Mouse (Mus musculus) small intestine, adult 2 months (tissue): ENCODE measurements around the gene Rarg. TPM values are rescaled to one million over a fixed set of nuclear protein-coding genes. Genes with fewer than 3 reads are reported as not detected.
A peak's percentile ranks its signal among the peaks of the same experiment; 100 is the strongest.

ENCODE experiments used
- H3K27ac ChIP-seq: fragments of 200-500 bp; 2 replicates; pipeline ENCODE4 v1.5.1; 2012; ENCODE audit warnings: low read depth, low read length, control low read depth, inconsistent platforms; ENCODE audit not compliant: insufficient read depth
- H3K27me3 ChIP-seq: fragments of 200-500 bp; 2 replicates; pipeline ENCODE4 v1.6.1; 2012; ENCODE audit warnings: mild to moderate bottlenecking, moderate library complexity, low read length, inconsistent platforms; ENCODE audit not compliant: control insufficient read depth, insufficient read depth
- H3K36me3 ChIP-seq: fragments of 200-500 bp; 2 replicates; pipeline ENCODE4 v1.6.1; 2012; ENCODE audit warnings: mild to moderate bottlenecking, low read length, control low read depth, inconsistent platforms; ENCODE audit not compliant: control insufficient read depth, insufficient read depth
- H3K4me1 ChIP-seq: fragments of 200-500 bp; 2 replicates; pipeline ENCODE4 v1.6.1; 2012; ENCODE audit warnings: low read length, inconsistent platforms, mixed read lengths; ENCODE audit not compliant: control insufficient read depth, insufficient read depth, insufficient read length
- H3K4me3 ChIP-seq: fragments of 200-500 bp; 2 replicates; pipeline ENCODE4 v1.5.1; 2012; ENCODE audit warnings: low read depth, mild to moderate bottlenecking, control low read depth, inconsistent platforms, low read length, moderate library complexity
- CTCF ChIP-seq: fragments of 200-500 bp; IDR thresholded peaks from 2 replicates; pipeline ENCODE4 v1.5.1; 2012; ENCODE audit warnings: low read depth, mild to moderate bottlenecking, control low read depth, inconsistent platforms, low read length, moderate library complexity, mixed read lengths; ENCODE audit not compliant: insufficient replicate concordance, insufficient read length; ENCODE audit errors: extremely low read depth
- POLR2A ChIP-seq: fragments of 200-500 bp; IDR thresholded peaks from 2 replicates; pipeline ENCODE4 v1.6.1; 2012; ENCODE audit warnings: low read depth, mild to moderate bottlenecking, control low read depth, inconsistent platforms, low read length, moderate library complexity
- WGBS: fragments of 180-500 bp; shearing (Covaris S2); methylation state at CpG from one replicate; pipeline ENCODE4 v1.1.7; 2018; 5-methylcytosine and 5-hydroxymethylcytosine counted together
- polyA plus RNA-seq: library from polyadenylated mRNA; depleted of rRNA; stranded (reverse); fragments of >200 nt; gene quantifications from 2 replicates; pipeline ENCODE4 v1.2.3, GENCODE M21; 2012

Rarg gene
- polyA plus RNA-seq, 1 experiment, result 6.7 TPM

DNA sequence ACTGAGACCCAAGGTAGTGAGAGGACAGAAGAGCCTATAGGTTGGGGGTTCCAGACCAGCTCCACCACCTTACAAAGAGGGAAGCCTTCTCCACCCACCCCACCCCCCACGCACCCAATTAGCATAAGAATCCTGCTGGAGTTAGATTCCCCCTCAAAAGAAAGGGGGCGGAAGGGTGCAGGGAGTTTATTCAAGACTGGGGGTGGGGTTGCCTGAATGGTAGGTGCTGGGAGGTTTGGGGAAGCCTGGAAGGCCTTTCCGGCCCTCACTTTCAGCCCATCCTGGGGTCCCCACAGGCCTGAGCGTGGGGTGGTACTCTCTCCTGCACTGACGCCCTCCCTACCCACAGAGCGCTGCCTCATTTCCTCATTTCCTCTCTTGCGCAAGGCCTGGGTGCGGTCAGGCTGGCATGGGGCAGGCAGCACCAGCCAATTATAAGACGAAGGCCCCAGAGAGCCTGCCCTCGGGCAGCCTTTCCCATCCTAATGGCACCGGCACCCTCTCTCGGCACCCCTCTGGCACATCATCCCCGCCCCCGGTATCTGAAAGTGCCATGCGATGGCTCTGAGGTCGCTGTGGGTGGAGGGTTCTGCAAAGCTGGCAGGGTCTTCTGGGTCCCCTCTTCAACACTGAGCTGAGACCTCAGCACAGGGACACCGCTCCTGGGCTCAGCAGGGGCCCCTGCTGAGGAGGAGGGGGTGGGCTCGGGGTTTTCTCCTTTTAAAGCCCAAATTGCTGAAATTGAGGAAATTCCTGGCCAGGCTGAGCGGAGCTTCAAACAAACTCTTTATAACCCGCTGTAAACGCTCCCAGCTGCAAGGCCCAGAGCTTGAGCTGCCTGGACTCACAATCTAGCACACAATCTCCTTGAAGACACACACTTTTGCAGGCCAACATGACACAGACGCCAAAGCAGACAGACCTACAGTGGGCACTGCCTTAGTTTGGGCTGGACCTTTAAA, 13.8 kb downstream of the Rarg start:
- H3K27me3 ChIP-seq, result peaks cover 2% of the 10 kb centered on the region
- H3K4me3 ChIP-seq, result peak overlapping the region; percentile 52
- H3K4me1 ChIP-seq, result peaks cover 15% of the 10 kb centered on the region
- TF ChIP-seq POLR2A (no peak), CTCF (no peak)
- H3K27ac ChIP-seq, result peak overlapping the region; percentile 25; the same call in 1 of the 2 replicates
- 22% methylated on average over 22 of the region's 22 CpGs for WGBS
- no peaks in the 10 kb centered on the region for H3K36me3 ChIP-seq

DNA sequence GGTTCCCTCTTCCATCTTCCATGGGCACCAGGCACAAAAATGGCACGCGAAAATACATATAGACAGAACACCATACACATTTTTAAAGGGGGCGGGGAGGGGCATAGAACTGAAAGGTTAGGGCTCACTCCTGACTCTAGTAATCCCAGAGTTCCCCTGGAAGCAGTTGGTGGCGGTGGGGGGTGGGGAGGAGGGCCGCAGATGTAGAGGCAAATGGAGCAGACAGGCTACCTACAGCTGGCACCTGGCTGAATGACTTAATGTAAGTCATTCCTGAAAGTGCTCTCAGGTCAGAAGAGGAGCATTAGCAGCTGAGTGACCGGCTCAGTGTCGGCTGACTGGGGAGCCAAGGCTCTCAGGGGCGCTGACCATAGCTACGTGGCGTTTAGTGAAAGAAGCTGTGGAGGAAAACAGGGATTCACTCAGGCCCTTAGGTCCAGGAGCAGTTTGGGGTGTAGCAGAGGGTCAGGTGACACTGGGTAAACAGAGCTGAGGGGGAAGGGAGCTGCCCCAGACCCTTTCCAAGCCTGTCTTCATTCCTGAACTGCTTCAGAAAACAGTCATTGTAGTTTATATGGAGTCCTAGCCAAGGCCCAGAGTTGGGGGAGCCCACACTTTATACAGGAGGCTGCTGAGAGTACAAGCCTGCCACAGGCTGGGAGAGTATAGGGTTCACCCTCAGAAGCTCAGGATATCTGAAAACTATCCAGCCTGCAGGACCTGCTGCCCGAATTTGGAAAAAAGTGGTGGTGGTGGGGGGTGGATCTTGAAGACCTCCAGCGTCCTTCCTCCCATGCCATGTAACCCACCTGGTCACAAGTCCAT, 14.7 kb downstream of the Rarg start:
- no peaks in the 10 kb centered on the region for H3K27me3 ChIP-seq
- peaks cover 13% of the 10 kb centered on the region for H3K4me1 ChIP-seq
- H3K36me3 ChIP-seq, result no peaks in the 10 kb centered on the region
- H3K4me3 ChIP-seq, result peak overlapping the region; percentile 52; the same call in 1 of the 2 replicates
- no peak overlapping the region for H3K27ac ChIP-seq
- WGBS, result 75% methylated on average over 12 of the region's 12 CpGs
- TF ChIP-seq POLR2A (no peak), CTCF (no peak)

DNA sequence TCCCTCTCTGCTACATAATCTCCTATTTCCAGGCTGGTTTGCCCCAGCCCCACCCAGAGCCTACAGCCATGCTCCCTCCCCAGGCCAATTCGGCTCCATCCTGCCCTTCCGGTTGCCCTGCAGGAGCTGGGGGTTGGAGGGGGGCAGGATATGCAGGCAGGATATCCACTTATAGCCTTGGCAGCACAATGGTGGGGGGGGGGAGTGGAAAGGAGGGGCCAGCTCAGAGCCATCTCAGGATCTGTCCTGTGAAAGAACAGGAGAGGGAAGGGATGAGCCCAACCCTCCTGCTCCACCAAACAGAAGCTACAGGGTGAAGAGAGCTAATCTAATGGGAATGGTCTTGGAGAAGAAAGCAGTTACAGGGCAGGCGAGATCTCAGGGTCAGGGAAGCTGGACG, 16.7 kb downstream of the Rarg start:
- Histone ChIP-seq H3K36me3 (no peaks in the 10 kb centered on the region), H3K4me1 (peaks cover 16% of the 10 kb centered on the region), H3K27me3 (no peaks in the 10 kb centered on the region), H3K27ac (no peak overlapping the region), H3K4me3 (no peak overlapping the region)
- 84% methylated on average over 4 of the region's 4 CpGs for WGBS
- TF ChIP-seq CTCF (no peak), POLR2A (no peak)

DNA sequence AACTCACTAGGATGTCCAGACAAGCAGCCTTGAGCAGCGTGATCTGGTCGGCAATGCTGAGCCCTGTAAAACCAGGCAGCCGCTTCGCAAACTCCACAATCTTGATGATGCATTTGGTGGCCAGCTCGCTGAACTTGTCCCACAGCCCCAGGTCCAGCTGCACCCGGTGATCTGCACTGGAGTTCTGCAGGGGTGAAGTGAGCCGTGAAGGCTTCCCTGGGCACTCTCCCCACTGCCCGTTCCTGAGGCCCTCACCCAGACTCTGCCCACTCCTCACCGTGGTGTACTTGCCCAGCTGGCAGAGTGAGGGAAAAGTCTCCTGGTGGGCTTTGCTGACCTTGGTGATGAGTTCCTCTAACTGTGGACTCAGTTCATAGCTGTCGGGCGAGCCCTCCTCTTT, 17.5 kb downstream of the Rarg start:
- Histone ChIP-seq H3K27me3 (no peaks in the 10 kb centered on the region), H3K27ac (no peak overlapping the region), H3K4me3 (no peak overlapping the region), H3K4me1 (peaks cover 19% of the 10 kb centered on the region), H3K36me3 (no peaks in the 10 kb centered on the region)
- 83% methylated on average over 11 of the region's 11 CpGs for WGBS
- TF ChIP-seq CTCF, result no peak
- no peak; the same call in 1 of the 2 replicates for TF ChIP-seq POLR2A

DNA sequence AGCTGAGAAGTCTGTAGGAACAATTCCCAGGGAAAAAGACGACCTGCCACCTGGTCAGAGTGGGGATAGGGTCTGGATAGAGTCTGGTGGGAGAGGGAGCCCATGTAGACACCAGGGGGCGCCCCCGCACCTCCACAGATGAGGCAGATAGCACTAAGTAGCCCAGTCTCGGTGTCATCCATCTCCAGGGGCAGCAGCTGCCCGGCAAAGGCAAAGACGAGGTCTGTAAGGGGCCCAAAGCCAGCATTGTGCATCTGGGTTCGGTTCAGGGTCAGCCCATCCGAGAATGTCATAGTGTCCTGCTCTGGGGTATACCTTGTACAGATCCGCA, 18.1 kb downstream of the Rarg start:
- Histone ChIP-seq H3K27ac (no peak overlapping the region), H3K4me3 (no peak overlapping the region), H3K27me3 (no peaks in the 10 kb centered on the region), H3K36me3 (no peaks in the 10 kb centered on the region), H3K4me1 (peaks cover 20% of the 10 kb centered on the region)
- TF ChIP-seq CTCF (peak; percentile 86), POLR2A (no peak)
- WGBS, result 15% methylated on average over 9 of the region's 9 CpGs

DNA sequence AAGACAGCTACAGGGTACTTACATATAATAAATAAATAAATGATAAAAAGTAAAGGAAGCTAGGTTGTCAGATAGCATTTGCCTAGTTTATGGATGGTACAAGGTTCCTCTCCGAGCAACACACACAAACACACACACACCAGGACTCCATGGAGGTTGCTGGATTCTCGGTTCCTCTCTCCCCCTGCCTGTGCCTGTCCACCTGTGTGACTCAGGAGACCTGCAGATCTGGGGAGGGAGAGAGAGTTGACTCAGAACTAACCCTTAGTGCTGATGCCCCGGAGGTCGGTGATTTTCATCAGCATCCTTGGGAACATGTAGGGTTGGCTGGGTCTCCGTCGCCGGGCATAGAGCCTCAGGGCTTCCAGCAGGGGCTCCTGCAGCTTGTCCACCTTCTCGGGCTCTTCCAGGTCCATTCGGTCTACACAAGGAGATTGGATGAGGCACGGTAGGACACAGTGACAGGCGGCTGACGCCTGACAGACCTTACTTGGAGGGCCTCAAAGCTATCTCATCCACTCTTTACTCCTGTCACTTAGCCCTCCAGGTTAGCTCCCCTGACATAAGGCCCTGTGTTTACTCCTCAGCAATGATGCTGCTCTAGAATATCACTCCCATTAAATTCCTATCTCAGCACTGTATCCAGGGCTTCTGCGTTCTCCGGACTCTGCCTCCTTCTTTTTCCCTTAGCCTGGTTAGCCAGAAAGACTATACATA, 18.6 kb downstream of the Rarg start:
- peaks cover 19% of the 10 kb centered on the region for H3K4me1 ChIP-seq
- H3K36me3 ChIP-seq, result no peaks in the 10 kb centered on the region
- 85% methylated on average over 14 of the region's 14 CpGs for WGBS
- TF ChIP-seq POLR2A (no peak), CTCF (no peak)
- H3K27ac ChIP-seq, result no peak overlapping the region
- H3K4me3 ChIP-seq, result no peak overlapping the region
- H3K27me3 ChIP-seq, result no peaks in the 10 kb centered on the region

DNA sequence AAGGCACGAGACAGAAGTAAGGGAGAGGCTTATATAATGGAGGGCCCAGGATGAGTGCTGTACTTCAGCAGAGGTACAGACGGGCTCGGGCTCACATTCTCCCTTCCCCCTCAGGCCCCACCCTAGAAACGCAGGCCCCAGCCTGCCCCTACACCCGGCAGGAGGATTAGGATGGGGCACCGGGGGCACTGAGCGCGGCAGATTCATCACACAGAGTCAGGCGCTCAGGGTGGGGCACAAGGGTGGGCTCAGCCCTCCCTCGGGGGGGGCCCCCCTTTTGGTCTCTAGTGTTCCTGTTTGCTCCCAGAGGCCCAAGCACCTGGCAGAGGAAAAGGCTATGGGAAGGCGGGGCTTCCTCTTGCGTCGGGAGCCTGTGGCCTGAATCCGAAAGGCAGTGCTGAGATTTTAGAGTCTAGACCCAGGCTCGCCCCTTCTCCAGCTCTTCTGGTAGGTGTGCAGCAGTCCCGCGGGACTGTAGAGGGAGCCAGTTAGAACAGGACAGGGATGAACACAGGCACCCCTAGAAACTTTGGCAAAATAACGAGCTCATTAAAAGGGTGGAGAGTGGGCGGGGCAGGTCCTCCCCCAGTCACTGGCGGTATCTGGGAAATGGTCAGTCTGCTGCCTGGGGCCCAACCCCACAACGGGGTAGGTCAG, 21.8 kb downstream of the Rarg start:
- TF ChIP-seq CTCF (no peak; the same call in 1 of the 2 replicates), POLR2A (no peak)
- no peak overlapping the region for H3K27ac ChIP-seq
- WGBS, result 16% methylated on average over 21 of the region's 21 CpGs
- no peaks in the 10 kb centered on the region for H3K36me3 ChIP-seq
- peak overlapping the region; percentile 55 for H3K4me3 ChIP-seq
- H3K27me3 ChIP-seq, result no peaks in the 10 kb centered on the region
- peaks cover 13% of the 10 kb centered on the region for H3K4me1 ChIP-seq
